Mouse (Mus musculus): ENCODE results near the gene Plxna4.

GRCm38 (mm10) chr6:32589632-32590031, 1.6 kb upstream of the Plxna4 start:
- no peak for TF ChIP-seq CTCF (IDR thresholded peaks at IDR 0.05; ENCODE audit: low read depth, low read length)
- TF ChIP-seq POLR2A (IDR thresholded peaks at IDR 0.05; ENCODE audit: borderline replicate concordance, low read depth, low read length), result no peak
